Mouse (Mus musculus) c-Kit-negative CD71-positive TER-119-positive erythroid progenitor cells, embryonic 14.5 days (primary cell): ENCODE results near the gene Wdr66.

ENCODE experiments used
- DNase-seq: peaks from one replicate; pipeline ENCODE4 v3.0.0-alpha.2; 2013; ENCODE audit warnings: low read depth, low spot score

The Wdr66 gene

DNA sequence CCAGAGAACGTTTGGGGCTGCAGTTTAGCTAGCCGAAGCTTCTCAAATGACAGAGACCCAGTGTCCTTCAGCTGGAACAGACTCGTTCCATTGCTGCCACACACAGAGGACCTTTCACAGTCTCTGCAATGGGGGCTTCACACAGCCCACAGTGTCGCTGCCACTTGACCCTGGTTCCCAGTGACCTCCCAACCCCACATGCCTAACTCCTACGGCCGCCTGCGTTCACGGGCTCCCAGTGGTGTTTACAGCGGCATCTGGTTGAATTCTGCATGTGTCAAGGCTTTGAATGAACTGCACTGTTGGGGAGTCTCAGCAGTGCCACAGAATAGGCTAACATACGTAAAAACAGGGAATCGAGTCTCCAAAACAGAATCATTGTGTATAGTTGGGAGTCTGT, 19.0 kb downstream of the Wdr66 start:
- DNase-seq, result no peak

GRCm38 (mm10) chr5:123272927-123273326, 21.0 kb downstream of the Wdr66 start:
- DNase-seq, result no peak

DNA sequence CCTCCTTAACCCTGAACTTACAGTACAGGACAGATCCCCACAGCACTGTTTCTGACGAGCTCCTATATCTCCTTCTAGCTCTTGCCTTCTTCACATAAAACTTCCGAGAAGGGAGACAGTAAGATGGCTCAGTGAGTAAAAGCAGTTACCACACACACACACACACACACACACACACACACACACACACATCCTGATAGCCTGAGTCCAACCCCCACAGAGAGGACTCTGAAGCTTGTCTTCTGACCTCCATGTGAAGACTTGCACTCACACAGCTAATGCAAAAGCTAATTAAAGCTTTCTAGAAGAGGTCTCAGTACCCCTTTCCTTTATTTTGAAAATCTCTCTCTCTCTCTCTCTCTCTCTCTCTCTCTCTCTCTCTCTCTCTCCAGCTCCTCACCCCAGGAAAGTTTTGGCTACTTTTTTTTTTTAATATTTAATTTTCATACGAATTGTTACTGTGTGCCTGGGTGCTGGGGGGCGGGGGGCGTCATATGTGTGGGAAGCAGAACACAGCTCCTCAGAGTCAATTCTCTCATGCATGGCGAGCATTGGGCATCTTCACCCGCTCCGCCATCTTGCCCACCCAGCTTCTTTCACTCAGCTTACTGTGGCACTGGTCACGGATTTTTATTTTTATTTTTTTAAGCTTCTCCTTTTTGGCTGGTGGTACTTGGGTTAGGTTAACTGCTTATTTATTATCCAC, 24.9 kb downstream of the Wdr66 start:
- DNase-seq, result no peak

- DNase-seq, result no peak
Measured at GRCm38 (mm10) chr5:123277342-123277701, 25.4 kb downstream of the Wdr66 start.

DNA sequence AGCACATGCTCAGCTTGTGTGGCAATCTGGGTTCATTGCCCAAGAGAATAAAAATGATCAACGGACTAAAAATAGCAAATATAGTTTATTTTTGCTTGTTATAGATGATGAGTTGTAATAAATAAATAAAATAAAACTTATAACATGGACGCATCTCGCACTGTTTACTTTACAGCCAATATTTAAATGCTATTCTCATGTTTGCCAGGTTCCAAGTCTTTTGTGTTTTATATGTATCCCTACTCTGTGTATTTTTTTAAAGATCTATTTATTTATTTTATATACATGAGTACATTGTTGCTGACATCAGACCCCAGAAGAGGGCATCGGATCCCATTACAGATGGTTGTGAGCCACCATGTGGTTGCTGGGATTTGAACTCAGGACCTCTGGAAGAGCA, 25.8 kb downstream of the Wdr66 start:
- DNase-seq, result no peak

DNA sequence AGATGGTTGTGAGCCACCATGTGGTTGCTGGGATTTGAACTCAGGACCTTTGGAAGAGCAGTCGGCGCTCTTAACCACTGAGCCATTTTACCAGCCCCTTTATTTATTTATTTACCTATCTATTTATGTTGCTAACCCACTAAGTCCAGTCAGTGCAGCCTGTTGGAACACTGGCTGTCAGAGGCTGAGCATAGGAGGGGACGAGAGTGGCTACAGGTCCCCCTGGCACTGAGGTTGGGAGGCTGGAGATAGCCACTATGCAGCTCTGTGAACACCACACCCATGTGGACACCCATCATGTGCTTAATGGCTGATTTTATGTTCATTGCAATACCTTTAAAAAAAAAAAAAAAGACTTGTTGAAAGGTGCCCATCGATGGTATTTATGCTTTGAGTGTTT, 27.3 kb downstream of the Wdr66 start:
- DNase-seq, result no peak

DNA sequence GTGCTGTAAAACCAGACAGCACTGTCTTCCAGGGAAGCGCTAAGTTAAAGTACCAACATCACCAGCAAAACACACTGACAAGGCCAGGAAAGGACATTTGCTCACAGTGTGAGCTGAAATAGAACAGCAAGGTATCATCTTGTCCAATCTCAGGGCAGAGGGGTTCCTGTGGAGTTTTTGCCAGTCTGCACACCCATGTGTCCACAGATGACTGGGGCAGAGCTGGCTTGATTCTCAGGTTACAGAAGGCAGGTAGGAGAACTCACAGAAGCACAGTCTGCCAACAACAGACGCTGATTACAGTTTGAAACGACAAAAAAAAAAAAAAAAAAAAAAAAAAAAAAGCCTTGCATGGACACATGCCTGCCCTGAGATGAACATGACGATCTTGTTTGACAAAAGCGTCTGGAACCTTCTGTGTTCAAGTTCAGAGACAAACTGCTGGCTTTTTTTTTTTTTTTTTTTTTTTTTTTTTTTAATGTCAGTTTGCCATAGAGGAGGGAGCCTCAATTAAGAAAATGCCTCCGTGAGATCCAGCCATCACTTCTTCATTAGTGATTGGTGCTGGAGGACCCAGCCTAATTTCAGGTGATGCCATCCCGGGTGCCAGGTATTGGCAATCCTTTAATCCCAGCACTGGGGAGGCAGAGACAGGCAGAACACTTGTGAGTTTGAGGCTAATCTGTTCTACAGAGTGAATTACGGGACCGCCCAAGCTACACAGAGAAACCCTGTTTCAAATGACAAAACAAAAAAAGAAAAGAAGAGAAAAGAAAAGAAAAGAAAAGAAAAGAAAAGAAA, 29.6 kb downstream of the Wdr66 start:
- no peak for DNase-seq

- no peak for DNase-seq
Measured at GRCm38 (mm10) chr5:123285174-123285573, 33.3 kb downstream of the Wdr66 start.

- DNase-seq, result no peak
Measured at GRCm38 (mm10) chr5:123288079-123288478, 36.2 kb downstream of the Wdr66 start.

DNA sequence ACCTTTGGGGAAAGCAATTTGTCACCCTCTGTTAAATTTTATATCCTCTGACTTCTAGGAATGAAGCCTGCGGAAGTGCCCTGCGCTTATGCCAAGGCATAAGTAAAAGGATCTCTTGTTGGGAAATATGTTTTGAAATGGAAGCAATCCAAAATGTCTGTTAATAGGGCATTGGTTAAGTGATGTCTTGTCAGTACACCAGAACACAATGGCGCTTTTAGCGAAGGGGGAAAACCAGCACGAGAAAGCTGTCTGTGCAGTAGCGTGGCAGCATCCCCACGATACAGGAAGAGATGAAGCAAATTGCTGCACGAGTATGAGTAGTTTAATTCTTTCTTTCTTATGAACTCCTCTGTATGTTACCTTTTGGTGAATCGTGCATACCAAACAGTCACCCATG, 42.8 kb downstream of the Wdr66 start:
- no peak for DNase-seq

DNA sequence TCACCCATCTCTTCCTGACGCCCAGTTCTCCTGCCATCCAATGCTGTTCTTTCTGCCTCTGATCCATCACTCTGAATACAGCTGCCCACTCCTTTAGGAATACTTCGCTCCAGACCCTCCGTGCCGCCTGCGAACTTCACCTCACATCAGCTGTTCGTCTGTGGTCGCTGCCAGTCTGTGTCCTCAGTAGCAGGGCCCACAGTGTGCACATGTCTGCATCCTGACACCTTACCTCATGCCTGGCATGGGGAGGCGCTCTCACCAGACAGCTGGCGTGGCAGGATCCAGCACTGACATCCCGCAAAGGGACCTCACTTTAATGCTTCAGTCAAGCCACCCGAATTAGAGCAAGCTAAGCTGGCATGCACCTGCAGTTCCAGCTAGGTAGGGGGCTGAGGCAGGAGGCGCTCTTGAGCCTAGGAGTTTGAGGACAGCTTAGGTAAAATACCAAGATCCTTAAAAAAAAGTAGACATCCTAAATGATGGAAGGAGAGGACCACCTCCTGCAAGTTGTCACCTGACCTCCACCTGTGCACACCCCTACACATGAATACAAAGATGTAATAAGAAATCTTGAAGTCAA, 44.4 kb downstream of the Wdr66 start:
- DNase-seq, result no peak

GRCm38 (mm10) chr5:123296972-123297754, 45.3 kb downstream of the Wdr66 start:
- no peak for DNase-seq

- no peak for DNase-seq
Measured at GRCm38 (mm10) chr5:123297830-123298229, 45.9 kb downstream of the Wdr66 start.

DNA sequence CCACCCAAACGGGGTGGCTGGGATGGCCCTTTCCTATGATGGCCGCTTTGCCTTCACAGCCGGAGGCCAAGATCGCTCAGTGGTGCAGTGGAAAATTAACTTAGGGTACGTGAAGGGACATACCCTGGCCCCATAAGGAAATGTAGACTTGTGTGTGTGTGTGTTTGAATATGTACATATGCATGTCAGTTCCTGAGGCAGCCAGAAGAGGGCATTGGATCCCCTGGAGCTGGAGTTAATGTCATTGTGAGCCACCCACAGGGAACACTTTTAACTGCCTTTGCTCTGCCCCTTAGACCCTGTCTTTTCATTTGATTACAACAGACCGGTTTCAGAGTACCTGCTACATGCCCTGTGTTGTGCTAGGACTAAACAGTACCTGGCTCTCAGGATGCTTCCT, 46.6 kb downstream of the Wdr66 start:
- no peak for DNase-seq

GRCm38 (mm10) chr5:123300496-123301034, 48.7 kb downstream of the Wdr66 start:
- DNase-seq, result no peak

DNA sequence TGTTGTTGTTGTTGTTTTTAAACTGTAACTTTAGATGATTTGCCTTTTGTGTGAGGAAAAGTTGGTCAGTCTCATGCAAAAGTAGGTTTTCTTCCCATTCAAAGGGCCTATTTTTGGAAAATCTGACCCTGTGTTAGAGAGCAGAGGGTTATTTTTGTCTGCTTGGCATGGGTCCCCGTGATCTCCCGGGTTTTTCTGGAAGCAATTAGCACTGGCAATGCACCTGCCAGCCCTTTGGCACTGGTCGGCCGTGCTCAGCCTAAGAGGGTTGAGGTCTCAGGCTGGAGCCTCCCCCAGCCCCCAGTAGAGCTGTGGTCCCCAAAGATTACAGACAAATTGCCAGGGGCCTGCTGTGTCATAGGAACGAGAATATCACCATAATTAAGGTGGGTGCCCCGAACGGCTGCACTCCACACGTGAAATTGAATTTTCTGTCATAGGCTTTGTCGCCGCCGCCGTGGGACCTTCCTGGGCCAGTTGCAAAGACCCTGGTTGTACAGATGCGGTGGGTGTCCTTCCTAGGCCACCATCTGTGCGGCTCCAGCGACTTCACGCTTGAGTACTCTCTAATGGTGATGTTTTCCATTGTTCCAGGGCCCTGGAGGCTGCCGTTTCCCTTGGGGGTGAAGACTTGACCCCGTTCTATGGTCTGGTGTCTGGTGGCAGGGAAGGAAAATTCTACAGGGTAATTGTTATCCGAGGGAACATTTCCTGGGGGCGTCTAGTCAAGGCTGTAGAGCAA, 50.0 kb downstream of the Wdr66 start:
- no peak for DNase-seq

GRCm38 (mm10) chr5:123307630-123308282, 55.9 kb downstream of the Wdr66 start:
- no peak for DNase-seq

DNA sequence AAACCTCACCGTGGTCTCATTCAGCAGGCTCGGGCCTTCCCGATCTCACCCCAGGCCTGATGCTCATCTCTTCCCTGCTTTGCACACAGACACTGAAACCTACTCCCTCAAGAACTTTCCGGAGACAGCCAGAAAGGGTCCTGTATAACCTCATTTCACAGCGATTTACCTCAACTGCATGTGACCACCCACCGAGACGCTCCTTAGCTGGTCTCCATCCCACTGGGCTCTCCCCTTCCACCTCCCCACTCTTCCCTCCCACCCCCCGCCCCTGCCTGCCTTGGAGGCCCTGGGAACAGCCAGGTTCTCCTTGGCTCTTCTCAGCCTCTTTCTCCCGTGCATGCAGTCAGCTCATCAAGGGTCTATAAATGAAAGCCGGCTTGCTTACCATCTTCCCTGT, 57.9 kb downstream of the Wdr66 start:
- no peak for DNase-seq

DNA sequence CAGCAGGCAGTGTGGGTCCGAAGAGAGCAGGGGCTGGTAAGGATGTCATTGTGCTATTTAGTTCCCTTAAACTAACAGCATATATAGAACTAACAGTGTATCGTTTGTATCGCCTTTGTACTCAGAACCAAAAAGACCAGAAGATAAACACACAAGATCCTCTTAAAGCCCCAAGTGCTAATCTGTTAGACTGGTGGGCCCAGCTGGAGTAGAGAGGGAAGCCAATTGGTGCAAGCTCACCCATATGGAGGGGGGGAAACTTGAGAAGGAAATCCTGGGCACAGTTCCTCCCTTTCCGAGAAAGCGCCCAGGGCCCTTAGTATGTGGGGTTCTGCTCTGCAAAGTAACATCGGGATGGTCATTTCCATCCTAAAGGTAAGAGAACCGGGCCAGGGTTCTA, 58.3 kb downstream of the Wdr66 start:
- DNase-seq, result no peak

- DNase-seq, result no peak
Measured at GRCm38 (mm10) chr5:123313058-123313630, 61.2 kb downstream of the Wdr66 start.
